Comparison of ENCODE assay signal across 25 mouse cellular contexts in the genomic region with DNA sequence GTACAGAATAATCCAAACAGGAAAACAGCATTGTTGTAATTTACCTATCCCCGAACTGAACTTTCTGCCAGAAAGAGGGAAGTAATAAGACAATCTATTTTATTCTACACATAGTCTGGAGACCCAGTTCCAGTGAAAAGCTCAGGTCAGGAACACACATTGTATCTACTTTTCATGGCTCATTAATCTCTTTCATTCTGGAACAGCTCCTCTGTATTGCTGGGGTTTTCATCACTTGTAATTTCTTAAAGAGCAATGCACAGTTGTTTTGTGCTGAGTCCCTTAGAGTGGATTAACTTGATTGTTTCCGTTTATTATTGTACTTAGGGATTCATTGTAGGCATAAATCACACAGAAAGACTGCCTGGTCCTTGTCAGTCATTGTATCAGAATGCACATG.
DNase-seq lines count a peak whose midpoint lies in the region; ATAC-seq lines count a peak whose summit lies in the region.
"Had no signal": no experiment of that assay in that cellular context is flagged by ENCODE, and none has a peak within 500 bp of the region (broad histone marks: within the 10 kb centered on the region; RNA-seq: fewer than 3 reads in every experiment).

No protein-coding gene starts in this region.

- H3K9me3 ChIP-seq in embryonic facial prominence, embryonic 14.5 days (ENCODE audit: control insufficient read depth, low read length) = no peaks in the 10 kb centered on the region
- no peaks in the 10 kb centered on the region for H3K9me3 ChIP-seq in embryonic facial prominence, embryonic 10.5 days
- no peaks in the 10 kb centered on the region for H3K9me3 ChIP-seq in hindbrain, embryonic 14.5 days (ENCODE audit: control insufficient read depth, low read length)
- no peaks in the 10 kb centered on the region for H3K9me3 ChIP-seq in hindbrain, embryonic 16.5 days (ENCODE audit: control insufficient read depth, low read length)
- H3K9me3 ChIP-seq: embryonic facial prominence, embryonic 15.5 days; forebrain, embryonic 12.5 days; forebrain, embryonic 15.5 days; G1E; hindbrain, embryonic 15.5 days; intestine, embryonic 15.5 days had no signal

- ATAC-seq in embryonic facial prominence, embryonic 14.5 days (ENCODE audit: low read depth) = peak; percentile 26; the same call in 1 of the 2 replicates
- ATAC-seq in hindbrain, embryonic 14.5 days (ENCODE audit: low FRiP score) = no peak
- no peak for ATAC-seq in hindbrain, embryonic 16.5 days
- ATAC-seq: forebrain, embryonic 15.5 days; intestine, embryonic 15.5 days; Patski had no signal

- 72% methylated on average over 2 of the region's 2 CpGs for WGBS in embryonic facial prominence, embryonic 14.5 days
- 72% methylated on average over 2 of the region's 2 CpGs for WGBS in embryonic facial prominence, embryonic 10.5 days
- WGBS in hindbrain, embryonic 14.5 days = 23% methylated on average over 2 of the region's 2 CpGs
- WGBS in hindbrain, embryonic 16.5 days = 23% methylated on average over 2 of the region's 2 CpGs

- H3K27me3 ChIP-seq in embryonic facial prominence, embryonic 14.5 days (replicated peaks; ENCODE audit: control insufficient read depth, insufficient read depth, low read length) = no peaks in the 10 kb centered on the region
- H3K27me3 ChIP-seq in embryonic facial prominence, embryonic 10.5 days (replicated peaks; ENCODE audit: low read depth, poor library complexity, severe bottlenecking) = no peaks in the 10 kb centered on the region
- H3K27me3 ChIP-seq in hindbrain, embryonic 14.5 days (ENCODE audit: control insufficient read depth, insufficient read depth, low read length) = no peaks in the 10 kb centered on the region
- no peaks in the 10 kb centered on the region for H3K27me3 ChIP-seq in hindbrain, embryonic 16.5 days (replicated peaks; ENCODE audit: control insufficient read depth, insufficient read depth, low read length)
- H3K27me3 ChIP-seq: CH12.LX; embryonic facial prominence, embryonic 15.5 days; forebrain, embryonic 12.5 days; forebrain, embryonic 15.5 days; hindbrain, embryonic 15.5 days; intestine, embryonic 15.5 days; Patski had no signal

- no peak overlapping the region for H3K27ac ChIP-seq in embryonic facial prominence, embryonic 14.5 days (replicated peaks; ENCODE audit: low read depth, low read length)
- H3K27ac ChIP-seq in embryonic facial prominence, embryonic 10.5 days (replicated peaks) = no peak overlapping the region
- no peak overlapping the region for H3K27ac ChIP-seq in hindbrain, embryonic 14.5 days
- no peak overlapping the region for H3K27ac ChIP-seq in hindbrain, embryonic 16.5 days (ENCODE audit: low read depth, low read length)
- H3K27ac ChIP-seq: embryonic facial prominence, embryonic 15.5 days; forebrain, embryonic 12.5 days; forebrain, embryonic 15.5 days; hindbrain, embryonic 15.5 days; intestine, embryonic 15.5 days had no signal

- H3K9ac ChIP-seq in embryonic facial prominence, embryonic 14.5 days (ENCODE audit: low read depth, low read length) = no peak overlapping the region
- H3K9ac ChIP-seq in hindbrain, embryonic 14.5 days = no peak overlapping the region
- no peak overlapping the region for H3K9ac ChIP-seq in hindbrain, embryonic 16.5 days (ENCODE audit: low read depth, low read length)
- H3K9ac ChIP-seq: embryonic facial prominence, embryonic 15.5 days; forebrain, embryonic 12.5 days; forebrain, embryonic 15.5 days; hindbrain, embryonic 15.5 days; intestine, embryonic 15.5 days had no signal

- no peak overlapping the region for H3K4me2 ChIP-seq in embryonic facial prominence, embryonic 14.5 days (ENCODE audit: low read depth, low read length)
- no peak overlapping the region for H3K4me2 ChIP-seq in hindbrain, embryonic 14.5 days (replicated peaks)
- no peak overlapping the region for H3K4me2 ChIP-seq in hindbrain, embryonic 16.5 days (ENCODE audit: low read length)
- H3K4me2 ChIP-seq: embryonic facial prominence, embryonic 15.5 days; forebrain, embryonic 12.5 days; forebrain, embryonic 15.5 days; heart, embryonic 11.5 days; hindbrain, embryonic 15.5 days; intestine, embryonic 15.5 days had no signal

- no peak overlapping the region for H3K4me3 ChIP-seq in embryonic facial prominence, embryonic 14.5 days (ENCODE audit: low read depth, low read length)
- no peak overlapping the region for H3K4me3 ChIP-seq in embryonic facial prominence, embryonic 10.5 days
- H3K4me3 ChIP-seq in hindbrain, embryonic 14.5 days (replicated peaks; ENCODE audit: low read length) = no peak overlapping the region
- H3K4me3 ChIP-seq in hindbrain, embryonic 16.5 days (ENCODE audit: low read length) = no peak overlapping the region
- H3K4me3 ChIP-seq: embryonic facial prominence, embryonic 15.5 days; forebrain, embryonic 12.5 days; forebrain, embryonic 15.5 days; hindbrain, embryonic 15.5 days; intestine, embryonic 15.5 days had no signal

- H3K4me1 ChIP-seq in embryonic facial prominence, embryonic 14.5 days (ENCODE audit: control insufficient read depth, insufficient read depth, low read length) = no peaks in the 10 kb centered on the region
- H3K4me1 ChIP-seq in embryonic facial prominence, embryonic 10.5 days = no peaks in the 10 kb centered on the region
- H3K4me1 ChIP-seq in hindbrain, embryonic 14.5 days (replicated peaks; ENCODE audit: control insufficient read depth, insufficient read depth, low read length) = no peaks in the 10 kb centered on the region; the same call in 1 of the 2 replicates
- H3K4me1 ChIP-seq in hindbrain, embryonic 16.5 days (ENCODE audit: control insufficient read depth, insufficient read depth, low read depth, low read length) = no peaks in the 10 kb centered on the region
- H3K4me1 ChIP-seq: embryonic facial prominence, embryonic 15.5 days; forebrain, embryonic 15.5 days; hindbrain, embryonic 15.5 days; intestine, embryonic 15.5 days had no signal

- no peaks in the 10 kb centered on the region for H3K36me3 ChIP-seq in embryonic facial prominence, embryonic 14.5 days (ENCODE audit: control insufficient read depth, insufficient read depth, low read length)
- no peaks in the 10 kb centered on the region for H3K36me3 ChIP-seq in embryonic facial prominence, embryonic 10.5 days (replicated peaks)
- no peaks in the 10 kb centered on the region for H3K36me3 ChIP-seq in hindbrain, embryonic 14.5 days (replicated peaks; ENCODE audit: control insufficient read depth, insufficient read depth)
- no peaks in the 10 kb centered on the region for H3K36me3 ChIP-seq in hindbrain, embryonic 16.5 days (ENCODE audit: control insufficient read depth, insufficient read depth, low read length)
- H3K36me3 ChIP-seq: embryonic facial prominence, embryonic 15.5 days; forebrain, embryonic 12.5 days; forebrain, embryonic 15.5 days; G1E; hindbrain, embryonic 15.5 days; intestine, embryonic 15.5 days had no signal

- peak; percentile 28 for DNase-seq in embryonic facial prominence, embryonic 14.5 days (ENCODE audit: low spot score)
- DNase-seq in embryonic facial prominence, embryonic 10.5 days (ENCODE audit: low spot score) = no peak
- peak; percentile 26 for DNase-seq in hindbrain, embryonic 14.5 days (ENCODE audit: low spot score)
- peak; percentile 3 for DNase-seq in embryo, embryonic 11 days
- peak; percentile 71 for DNase-seq in retina, postnatal 1 day
- DNase-seq in adrenal gland, postnatal 25 days = no peak
- DNase-seq: adrenal gland, postnatal 10 days; B cell, adult 2 months; cerebellum, adult 11 months; cerebellum, adult 2 months; cerebellum, adult 9-11 months; cerebellum, postnatal 25 days; gastrocnemius, postnatal 10 days; gastrocnemius, postnatal 36 days; kidney, adult 11 months had no signal

Comparison
In these comparisons a context has a peak if more than half of its experiments do, and no peak if none do; other contexts are left out.
1. DNase-seq: peak in embryonic facial prominence, embryonic 14.5 days (single experiment), hindbrain, embryonic 14.5 days (single experiment), embryo, embryonic 11 days (single experiment) and retina, postnatal 1 day (single experiment); none in embryonic facial prominence, embryonic 10.5 days (single experiment) and adrenal gland, postnatal 25 days (single experiment).